Mouse (Mus musculus) neutrophil, adult 5-6 weeks (primary cell): ENCODE data around the gene Tmem117. TPM values are rescaled to one million over a fixed set of nuclear protein-coding genes. Genes with fewer than 3 reads are reported as not detected.

Experiments
- ATAC-seq: fragments of 151-379, 151-347 bp; 2 replicates; pipeline ENCODE4 v1.8.0; 2017; ENCODE audit warnings: mild to moderate bottlenecking, moderate TSS enrichment; ENCODE audit not compliant: insufficient number of reproducible peaks, poor library complexity, low FRiP score, severe bottlenecking; ENCODE audit errors: extremely low read depth
- total RNA-seq: library from RNA; stranded (forward); fragments of 200-1000 nt; gene quantifications from 2 replicates; pipeline ENCODE4 v1.2.3, GENCODE M21; 2017

The Tmem117 gene
- total RNA-seq, 1 experiment from 2014 or later = not detected

DNA sequence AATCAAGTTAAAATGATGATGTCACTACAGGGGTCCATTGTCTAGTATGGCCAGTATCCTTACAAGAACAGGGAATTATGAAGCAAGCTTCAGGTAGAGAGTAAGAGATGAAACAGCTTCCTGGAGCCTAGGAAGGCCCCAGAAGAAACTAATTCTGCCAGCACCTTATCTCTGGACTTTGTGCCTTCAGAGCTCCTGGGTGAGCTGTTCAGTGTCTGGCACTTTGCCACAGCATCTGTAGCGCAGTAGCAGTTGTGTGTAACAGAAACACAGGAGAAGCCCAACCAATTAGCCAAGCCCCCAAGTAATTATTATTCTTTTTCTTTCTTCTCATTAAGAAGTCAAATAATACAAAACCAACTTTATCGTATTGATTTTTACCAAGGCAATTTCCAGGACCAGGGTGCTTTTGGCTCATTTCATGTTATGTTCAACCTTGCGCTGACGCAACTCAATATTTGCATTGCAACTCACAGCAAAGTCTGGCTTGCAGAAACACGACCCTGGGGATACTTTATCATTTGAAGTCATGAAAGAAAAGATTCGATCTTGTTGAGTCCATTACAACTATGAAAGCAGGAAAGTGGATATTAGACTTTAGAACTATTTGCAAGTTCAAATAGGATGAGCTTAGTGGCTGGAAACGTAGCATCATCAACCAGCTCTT, 322.5 kb downstream of the Tmem117 start:
- ATAC-seq = no peak

- no peak for ATAC-seq
Observed at GRCm38 (mm10) chr15:94956697-94957096, 327.7 kb downstream of the Tmem117 start.

- no peak for ATAC-seq
Observed at GRCm38 (mm10) chr15:94957202-94957601, 328.2 kb downstream of the Tmem117 start.

GRCm38 (mm10) chr15:94967004-94967403, 338.0 kb downstream of the Tmem117 start:
- no peak for ATAC-seq

GRCm38 (mm10) chr15:94968403-94969180, 339.6 kb downstream of the Tmem117 start:
- no peak for ATAC-seq

DNA sequence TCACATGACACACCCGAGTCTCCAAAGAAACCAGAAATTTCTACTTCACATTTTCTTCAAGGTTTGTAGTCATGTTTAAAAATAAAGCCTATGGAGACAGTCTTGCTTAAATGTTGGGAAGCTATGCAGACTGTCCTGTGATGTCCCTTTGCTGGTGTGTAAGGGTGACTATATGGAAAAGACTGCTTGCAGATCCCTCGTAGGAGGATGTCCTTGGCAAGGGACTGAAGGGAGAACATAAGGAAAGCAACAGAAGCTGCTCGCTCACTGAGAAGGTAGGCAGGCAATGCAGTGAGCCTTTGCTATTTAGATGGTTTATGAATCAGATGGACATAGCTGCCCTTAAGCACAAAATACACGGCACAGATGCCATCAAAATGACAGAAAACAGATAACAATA, 352.8 kb downstream of the Tmem117 start:
- ATAC-seq = no peak

- no peak for ATAC-seq
Observed at GRCm38 (mm10) chr15:94995352-94995751, 366.3 kb downstream of the Tmem117 start.

- ATAC-seq = no peak
Observed at GRCm38 (mm10) chr15:95005121-95005824, 376.2 kb downstream of the Tmem117 start.

DNA sequence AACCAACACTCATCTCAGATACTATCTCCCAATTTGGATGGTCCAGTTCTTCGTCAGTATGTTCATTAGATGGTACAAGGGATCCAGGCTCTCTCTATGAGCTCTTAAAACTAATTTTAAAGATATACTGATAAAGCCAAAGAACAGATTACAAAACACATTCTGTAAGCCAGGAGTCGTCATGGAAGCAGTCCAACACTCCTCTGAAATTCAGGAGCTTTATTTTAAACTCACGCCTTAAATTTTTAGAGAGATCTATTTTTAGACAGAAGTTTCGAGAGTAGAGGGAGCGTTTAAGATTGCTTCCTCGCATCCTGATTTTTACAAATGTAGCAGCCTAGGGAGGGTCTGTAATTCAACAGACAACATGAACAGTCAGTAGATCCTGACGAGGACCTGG, 393.2 kb downstream of the Tmem117 start:
- ATAC-seq = no peak

GRCm38 (mm10) chr15:95024401-95024800, 395.4 kb downstream of the Tmem117 start:
- ATAC-seq = no peak

DNA sequence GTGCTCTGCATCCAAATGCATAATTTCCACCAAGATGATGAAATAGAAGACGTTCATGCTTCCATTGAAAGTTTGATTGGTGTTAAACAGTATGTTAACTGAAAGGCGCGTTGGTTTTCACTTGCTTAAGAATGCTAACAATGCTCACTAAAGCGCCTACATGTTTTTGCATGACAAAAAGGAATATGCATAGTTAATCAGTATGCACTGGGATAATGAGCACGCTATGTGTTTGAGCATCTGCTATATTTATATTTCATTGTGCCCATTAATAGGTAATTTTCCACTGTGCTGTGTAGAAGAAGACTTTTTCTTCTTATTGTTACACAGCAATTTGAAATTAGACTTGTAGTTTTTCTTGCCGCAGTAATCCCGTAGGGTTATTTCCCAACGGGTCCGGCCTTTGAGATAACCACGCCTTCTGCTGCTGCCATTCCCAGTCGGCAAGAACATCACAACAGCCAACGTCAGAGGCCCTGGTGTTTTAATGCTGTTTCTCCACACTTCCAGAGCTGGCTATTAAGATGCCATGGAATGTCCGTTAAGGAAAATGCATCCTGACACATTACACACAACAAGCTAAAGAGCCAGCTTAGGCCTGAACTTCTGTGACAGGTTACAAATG, 399.9 kb downstream of the Tmem117 start:
- no peak for ATAC-seq

- ATAC-seq = no peak
Observed at GRCm38 (mm10) chr15:95029487-95029875, 400.4 kb downstream of the Tmem117 start.

DNA sequence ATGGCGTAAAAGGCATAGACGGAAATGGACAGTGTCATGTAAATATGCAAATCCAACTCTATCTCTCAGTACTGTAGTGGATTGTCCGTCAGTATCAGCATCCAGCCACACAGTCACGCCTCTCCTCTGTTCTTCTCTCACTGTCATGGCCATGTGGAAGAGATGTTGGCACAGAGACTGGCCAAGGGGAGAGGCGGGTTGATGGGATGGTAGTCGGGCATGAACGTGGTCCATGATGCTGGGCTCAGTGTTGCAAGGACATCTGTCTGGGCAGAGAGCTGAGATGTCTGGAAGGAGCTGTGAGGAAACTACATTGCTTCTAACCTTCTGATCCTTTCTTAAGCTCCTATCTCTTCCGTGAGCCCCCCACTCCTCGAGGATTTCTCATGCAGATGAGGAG, 413.4 kb downstream of the Tmem117 start:
- no peak for ATAC-seq

DNA sequence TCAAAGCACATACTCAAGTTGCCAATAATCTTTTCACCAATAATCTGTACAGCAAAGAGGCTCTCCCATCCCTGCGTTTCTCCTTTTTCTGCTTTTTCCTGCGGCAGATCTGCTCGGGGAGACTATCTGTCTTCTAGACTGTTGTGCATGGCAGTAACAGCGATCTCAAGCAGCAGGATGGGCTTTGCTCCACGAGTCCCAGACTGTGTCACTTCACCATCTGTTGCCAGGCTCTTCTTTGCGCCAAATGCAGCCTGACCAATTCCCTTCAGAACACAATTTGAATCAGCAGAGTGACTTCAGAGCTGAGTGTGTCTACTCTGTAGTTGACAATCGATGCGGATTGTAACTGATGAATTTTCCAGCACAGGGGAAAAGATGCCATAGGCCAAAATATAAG, 415.0 kb downstream of the Tmem117 start:
- no peak for ATAC-seq

DNA sequence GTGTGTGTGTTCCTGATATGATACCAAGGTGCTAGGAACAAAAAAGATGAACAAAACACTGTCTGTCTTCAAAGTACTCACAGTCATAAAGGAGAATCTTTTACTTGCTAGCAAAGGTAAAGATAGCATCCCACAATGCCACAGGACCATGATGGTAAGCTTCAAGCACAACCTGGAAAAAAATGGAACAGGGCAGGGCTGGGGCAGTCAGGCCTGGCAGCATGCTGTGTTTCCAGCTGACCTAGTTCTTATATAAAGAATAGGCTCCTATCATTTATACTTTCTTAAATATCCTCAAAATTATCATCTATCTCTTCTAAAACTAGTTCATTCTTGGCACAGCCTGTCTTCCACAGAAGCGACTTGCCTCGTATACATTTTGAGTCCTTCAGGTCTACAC, 418.5 kb downstream of the Tmem117 start:
- ATAC-seq = no peak

- ATAC-seq = no peak
Observed at GRCm38 (mm10) chr15:95049171-95049729, 420.2 kb downstream of the Tmem117 start.

DNA sequence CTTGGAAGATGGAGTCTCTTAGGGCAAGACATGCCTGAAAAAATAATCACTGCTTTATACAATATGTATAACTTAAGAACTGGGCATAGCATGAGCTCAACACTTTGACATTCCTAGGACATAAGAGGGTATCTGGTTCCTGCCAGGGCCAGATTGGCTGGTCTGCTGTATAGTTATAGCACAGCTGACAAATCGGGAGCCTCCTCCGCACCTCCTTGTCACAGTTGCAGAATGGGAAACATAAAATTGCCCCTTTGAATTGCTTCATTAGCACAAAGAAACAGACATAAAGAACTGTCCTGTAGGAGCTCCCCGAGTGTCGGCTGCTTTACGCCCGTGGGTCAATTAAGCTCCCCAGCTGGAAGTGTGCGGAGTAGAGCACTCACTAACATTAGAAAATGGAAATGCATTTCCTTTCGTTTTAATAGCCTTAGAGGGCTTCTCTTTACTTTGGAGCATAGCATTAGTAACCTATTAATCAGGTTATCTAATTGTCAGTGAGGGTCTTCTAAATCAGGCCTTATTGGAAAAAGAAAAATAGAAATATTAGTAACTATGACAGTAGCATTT, 426.1 kb downstream of the Tmem117 start:
- ATAC-seq = no peak

DNA sequence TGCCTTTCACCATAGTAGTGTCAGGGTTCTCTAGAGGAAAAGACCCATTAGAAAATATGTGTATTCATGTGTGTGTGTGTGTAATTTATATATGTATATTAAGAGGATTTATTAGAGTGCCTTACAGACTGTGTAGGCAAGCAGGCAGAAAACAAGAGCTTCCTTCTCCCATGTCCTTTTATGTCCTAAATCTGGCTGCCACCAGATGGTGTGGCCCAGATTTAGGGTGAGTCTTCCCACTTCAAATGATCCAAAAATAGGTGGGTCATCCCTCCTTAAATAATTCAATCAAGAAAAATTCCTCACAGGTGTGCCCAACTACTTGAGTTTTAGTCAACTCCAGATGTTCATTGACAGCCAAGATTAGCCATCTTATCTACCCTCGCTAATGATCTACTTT, 439.0 kb downstream of the Tmem117 start:
- ATAC-seq = no peak

DNA sequence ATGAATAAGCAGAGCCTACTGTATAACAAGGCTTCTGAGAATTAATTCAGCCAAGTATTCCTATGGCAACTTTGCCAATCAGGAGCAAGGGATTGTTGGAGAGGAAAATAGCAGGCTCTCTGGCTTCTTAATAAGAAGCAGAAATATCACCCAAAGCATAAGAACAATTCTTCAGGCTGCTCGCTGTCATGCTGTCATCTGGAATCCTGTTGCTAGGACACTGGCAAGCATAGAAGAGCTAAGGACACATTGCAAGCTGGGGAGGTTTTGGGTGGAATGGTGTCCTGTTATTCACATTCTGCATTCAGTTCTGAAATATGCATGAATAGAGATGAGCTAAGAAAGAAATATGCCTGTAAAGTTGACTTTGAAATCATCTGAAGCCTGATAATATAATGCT, 439.8 kb downstream of the Tmem117 start:
- no peak for ATAC-seq
